Mouse (Mus musculus): Measurements from ENCODE around the gene Gsta3. TPM values are rescaled to one million over a fixed set of nuclear protein-coding genes. Genes with fewer than 3 reads are reported as not detected.
"Not testable (repeated sequence)": the region's sequence is repeated elsewhere in the genome, so short reads cannot be mapped to it uniquely, and the experiment has no call there.

Gsta3 gene
- polyA plus RNA-seq, 1 experiment from 2014 or later: 0.62 TPM

GRCm38 (mm10) chr1:21259981-21260380, 19.6 kb downstream of the Gsta3 start:
- DNase-seq (ENCODE audit: low spot score); H3K36me3 ChIP-seq (ENCODE audit: control insufficient read depth, insufficient read depth, low read length); H3K9ac ChIP-seq (ENCODE audit: low read depth, low read length); H3K27ac ChIP-seq (ENCODE audit: low read depth, low read length); H3K4me3 ChIP-seq (ENCODE audit: low read depth, low read length); ATAC-seq (replicated peaks; ENCODE audit: low FRiP score); H3K27me3 ChIP-seq (replicated peaks; ENCODE audit: control insufficient read depth, insufficient read depth, low read length); H3K4me1 ChIP-seq (replicated peaks; ENCODE audit: control insufficient read depth, insufficient read depth, low read length); H3K4me2 ChIP-seq; H3K9me3 ChIP-seq (ENCODE audit: control insufficient read depth, low read length): not testable (repeated sequence)
- 76% methylated on average over 8 of the region's 8 CpGs for WGBS

DNA sequence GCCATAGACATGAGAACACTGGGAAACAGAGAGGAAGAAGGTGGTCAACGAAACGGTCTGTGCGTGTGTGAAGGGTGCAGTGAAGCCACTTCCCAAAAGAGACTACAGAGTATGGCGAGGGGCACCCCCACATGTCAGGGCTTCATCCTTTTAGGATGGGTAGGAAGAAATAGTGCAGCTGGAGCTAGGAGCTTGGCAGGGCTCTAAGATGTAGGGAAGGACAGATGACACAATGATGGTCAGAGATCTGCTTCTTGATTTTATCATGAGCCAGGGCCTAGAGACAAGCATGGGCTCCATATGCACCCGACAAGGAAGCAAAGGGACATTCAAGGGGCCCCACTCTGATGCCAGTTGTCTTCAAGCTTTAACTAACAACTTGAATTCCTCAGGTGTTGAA, 22.0 kb downstream of the Gsta3 start:
- Histone ChIP-seq H3K27ac (ENCODE audit: low read depth, low read length) (no peak overlapping the region), H3K4me3 (ENCODE audit: low read depth, low read length) (no peak overlapping the region), H3K4me1 (replicated peaks; ENCODE audit: control insufficient read depth, insufficient read depth, low read length) (no peaks in the 10 kb centered on the region), H3K9ac (ENCODE audit: low read depth, low read length) (no peak overlapping the region), H3K9me3 (ENCODE audit: control insufficient read depth, low read length) (no peaks in the 10 kb centered on the region), H3K36me3 (ENCODE audit: control insufficient read depth, insufficient read depth, low read length) (no peaks in the 10 kb centered on the region), H3K4me2 (no peak overlapping the region), H3K27me3 (replicated peaks; ENCODE audit: control insufficient read depth, insufficient read depth, low read length) (no peaks in the 10 kb centered on the region)
- ATAC-seq (replicated peaks; ENCODE audit: low FRiP score) (no peak), DNase-seq (ENCODE audit: low spot score) (no peak)
- WGBS: 78% methylated on average over 5 of the region's 5 CpGs

- DNase-seq (ENCODE audit: low spot score): no peak
- WGBS: 76% methylated on average over 4 of the region's 4 CpGs
- H3K9me3 ChIP-seq (ENCODE audit: control insufficient read depth, low read length): no peaks in the 10 kb centered on the region
These were observed 23.6 kb downstream of the Gsta3 start for GRCm38 (mm10) chr1:21263986-21264385.

DNA sequence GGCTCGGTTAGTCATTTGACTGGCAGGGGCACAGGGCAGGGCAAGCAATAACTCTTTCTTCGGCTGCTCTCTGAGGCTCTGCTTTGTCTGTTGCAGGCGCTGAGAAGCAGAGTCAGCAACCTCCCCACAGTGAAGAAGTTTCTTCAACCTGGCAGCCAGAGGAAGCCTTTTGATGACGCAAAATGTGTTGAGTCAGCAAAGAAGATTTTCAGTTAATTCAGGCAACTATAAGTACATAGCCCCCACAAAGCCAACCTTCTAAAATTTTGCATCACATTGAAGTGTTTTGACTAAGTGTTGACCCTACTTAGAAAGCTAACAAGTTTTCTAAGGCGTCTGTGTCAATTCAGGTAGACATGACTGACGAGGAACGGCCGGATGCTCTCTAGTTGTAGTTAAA, 24.4 kb downstream of the Gsta3 start:
- Histone ChIP-seq H3K4me2 (no peak overlapping the region), H3K9ac (ENCODE audit: low read depth, low read length) (no peak overlapping the region), H3K36me3 (ENCODE audit: control insufficient read depth, insufficient read depth, low read length) (no peaks in the 10 kb centered on the region), H3K9me3 (ENCODE audit: control insufficient read depth, low read length) (no peaks in the 10 kb centered on the region), H3K4me3 (ENCODE audit: low read depth, low read length) (no peak overlapping the region), H3K27me3 (replicated peaks; ENCODE audit: control insufficient read depth, insufficient read depth, low read length) (no peaks in the 10 kb centered on the region), H3K27ac (ENCODE audit: low read depth, low read length) (no peak overlapping the region), H3K4me1 (replicated peaks; ENCODE audit: control insufficient read depth, insufficient read depth, low read length) (no peaks in the 10 kb centered on the region)
- 79% methylated on average over 8 of the region's 8 CpGs for WGBS
- ATAC-seq (replicated peaks; ENCODE audit: low FRiP score) (no peak), DNase-seq (ENCODE audit: low spot score) (no peak)

More at GRCm38 (mm10) chr1:21263986-21264385, 23.6 kb downstream of the Gsta3 start:
- H3K4me1 ChIP-seq (replicated peaks; ENCODE audit: control insufficient read depth, insufficient read depth, low read length): no peaks in the 10 kb centered on the region
- no peaks in the 10 kb centered on the region for H3K36me3 ChIP-seq (ENCODE audit: control insufficient read depth, insufficient read depth, low read length)
- H3K27ac ChIP-seq (ENCODE audit: low read depth, low read length): no peak overlapping the region
- no peak overlapping the region for H3K4me2 ChIP-seq
- H3K4me3 ChIP-seq (ENCODE audit: low read depth, low read length): no peak overlapping the region
- ATAC-seq (replicated peaks; ENCODE audit: low FRiP score): no peak
- no peak overlapping the region for H3K9ac ChIP-seq (ENCODE audit: low read depth, low read length)
- H3K27me3 ChIP-seq (replicated peaks; ENCODE audit: control insufficient read depth, insufficient read depth, low read length): no peaks in the 10 kb centered on the region

DNA sequence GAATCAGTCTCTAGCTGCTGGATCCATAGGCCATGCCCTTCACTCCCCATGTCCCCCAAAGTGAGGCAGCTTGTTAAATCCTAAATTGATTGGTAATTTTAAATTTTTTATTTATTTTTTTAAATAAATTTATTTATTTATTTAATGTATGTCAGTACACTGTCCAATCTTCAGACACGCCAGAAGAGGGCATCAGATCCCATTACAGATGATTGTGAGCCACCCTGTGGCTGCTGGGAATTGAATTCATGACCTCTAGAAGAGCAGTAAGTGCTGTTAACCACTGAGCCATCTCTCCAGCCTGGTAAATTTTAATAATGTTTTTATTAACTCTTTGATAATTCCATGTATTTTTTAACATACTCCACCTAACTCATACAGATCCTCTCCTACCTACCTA, 26.4 kb downstream of the Gsta3 start:
- DNase-seq (ENCODE audit: low spot score) (no peak), ATAC-seq (replicated peaks; ENCODE audit: low FRiP score) (no peak)
- Histone ChIP-seq H3K4me2 (no peak overlapping the region), H3K36me3 (ENCODE audit: control insufficient read depth, insufficient read depth, low read length) (no peaks in the 10 kb centered on the region), H3K4me1 (replicated peaks; ENCODE audit: control insufficient read depth, insufficient read depth, low read length) (no peaks in the 10 kb centered on the region), H3K27me3 (replicated peaks; ENCODE audit: control insufficient read depth, insufficient read depth, low read length) (no peaks in the 10 kb centered on the region), H3K9ac (ENCODE audit: low read depth, low read length) (no peak overlapping the region), H3K9me3 (ENCODE audit: control insufficient read depth, low read length) (no peaks in the 10 kb centered on the region), H3K27ac (ENCODE audit: low read depth, low read length) (no peak overlapping the region), H3K4me3 (ENCODE audit: low read depth, low read length) (no peak overlapping the region)
- WGBS: 59% methylated on average over 1 of the region's 1 CpGs

GRCm38 (mm10) chr1:21267466-21267865, 27.1 kb downstream of the Gsta3 start:
- DNase-seq (ENCODE audit: low spot score); H3K4me1 ChIP-seq (replicated peaks; ENCODE audit: control insufficient read depth, insufficient read depth, low read length); H3K27ac ChIP-seq (ENCODE audit: low read depth, low read length); H3K36me3 ChIP-seq (ENCODE audit: control insufficient read depth, insufficient read depth, low read length); H3K27me3 ChIP-seq (replicated peaks; ENCODE audit: control insufficient read depth, insufficient read depth, low read length); H3K4me3 ChIP-seq (ENCODE audit: low read depth, low read length); ATAC-seq (replicated peaks; ENCODE audit: low FRiP score); H3K9ac ChIP-seq (ENCODE audit: low read depth, low read length); H3K9me3 ChIP-seq (ENCODE audit: control insufficient read depth, low read length); H3K4me2 ChIP-seq: not testable (repeated sequence)
- 85% methylated on average over 5 of the region's 7 CpGs for WGBS

DNA sequence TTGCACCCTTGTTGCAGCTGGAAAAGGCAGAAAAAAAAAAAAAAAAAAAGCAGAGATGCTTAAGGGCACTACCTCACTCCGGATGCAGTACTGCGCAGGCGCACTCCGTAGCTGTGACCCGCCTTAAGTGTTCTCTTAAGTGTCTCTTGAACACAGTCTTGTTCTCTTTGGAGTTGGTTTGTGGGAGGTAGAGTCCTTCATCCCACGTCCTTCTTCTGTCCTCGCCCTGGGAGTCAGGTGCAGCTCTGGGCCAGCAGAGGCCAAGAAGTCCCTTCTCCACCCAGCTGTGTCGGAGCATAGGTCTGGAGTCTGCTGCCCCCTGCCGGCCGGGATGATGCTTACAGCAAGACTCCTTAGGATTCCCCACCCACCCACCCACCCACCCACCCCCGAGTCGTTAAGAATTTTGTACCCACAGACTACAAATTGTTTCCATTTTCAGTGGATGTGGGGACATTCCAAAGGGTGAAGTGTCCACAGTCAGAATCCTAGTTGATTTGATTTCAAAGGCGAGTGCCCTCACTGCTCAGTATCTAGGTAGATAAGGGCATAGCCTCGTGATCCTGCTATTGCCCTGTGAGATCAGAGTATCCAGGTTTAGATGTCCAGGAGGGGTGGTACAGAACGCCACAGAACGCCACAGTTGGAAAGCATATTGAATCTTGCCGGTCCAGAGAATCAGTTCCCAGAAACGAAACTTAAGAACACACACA, 31.1 kb downstream of the Gsta3 start:
- 0 out of 2 replicates have a peak overlapping the region, but pooled peaks have one; percentile 14 for H3K9ac ChIP-seq (ENCODE audit: low read depth, low read length)
- no peaks in the 10 kb centered on the region for H3K4me1 ChIP-seq (replicated peaks; ENCODE audit: control insufficient read depth, insufficient read depth, low read length)
- peak overlapping the region; percentile 26 for H3K4me3 ChIP-seq (ENCODE audit: low read depth, low read length)
- H3K27ac ChIP-seq (ENCODE audit: low read depth, low read length): no peak overlapping the region
- 25% methylated on average over 18 of the region's 18 CpGs for WGBS
- H3K4me2 ChIP-seq: peak overlapping the region; percentile 59
- H3K36me3 ChIP-seq (ENCODE audit: control insufficient read depth, insufficient read depth, low read length): no peaks in the 10 kb centered on the region
- no peaks in the 10 kb centered on the region for H3K9me3 ChIP-seq (ENCODE audit: control insufficient read depth, low read length)
- peak; percentile 69 for ATAC-seq (replicated peaks; ENCODE audit: low FRiP score)
- DNase-seq (ENCODE audit: low spot score): peak; percentile 67
- H3K27me3 ChIP-seq (replicated peaks; ENCODE audit: control insufficient read depth, insufficient read depth, low read length): 0 out of 2 replicates have a peak, but pooled peaks cover 3% of the 10 kb centered on the region

GRCm38 (mm10) chr1:21272056-21272431, 31.7 kb downstream of the Gsta3 start:
- no peak; the same call in 1 of the 2 replicates for ATAC-seq (replicated peaks; ENCODE audit: low FRiP score)
- no peak for DNase-seq (ENCODE audit: low spot score)

GRCm38 (mm10) chr1:21273091-21273490, 32.7 kb downstream of the Gsta3 start:
- WGBS: 85% methylated on average over 6 of the region's 6 CpGs
- no peaks in the 10 kb centered on the region for H3K9me3 ChIP-seq (ENCODE audit: control insufficient read depth, low read length)
- no peaks in the 10 kb centered on the region for H3K4me1 ChIP-seq (replicated peaks; ENCODE audit: control insufficient read depth, insufficient read depth, low read length)
- H3K4me2 ChIP-seq: no peak overlapping the region
- no peak overlapping the region for H3K4me3 ChIP-seq (ENCODE audit: low read depth, low read length)
- 0 out of 2 replicates have a peak, but pooled peaks cover 3% of the 10 kb centered on the region for H3K27me3 ChIP-seq (replicated peaks; ENCODE audit: control insufficient read depth, insufficient read depth, low read length)
- ATAC-seq (replicated peaks; ENCODE audit: low FRiP score): no peak
- DNase-seq (ENCODE audit: low spot score): no peak
- H3K27ac ChIP-seq (ENCODE audit: low read depth, low read length): no peak overlapping the region
- H3K36me3 ChIP-seq (ENCODE audit: control insufficient read depth, insufficient read depth, low read length): no peaks in the 10 kb centered on the region
- H3K9ac ChIP-seq (ENCODE audit: low read depth, low read length): no peak overlapping the region

More at GRCm38 (mm10) chr1:21272056-21272431, 31.7 kb downstream of the Gsta3 start:
- peak overlapping the region; percentile 59 for H3K4me2 ChIP-seq
- H3K27me3 ChIP-seq (replicated peaks; ENCODE audit: control insufficient read depth, insufficient read depth, low read length): 0 out of 2 replicates have a peak, but pooled peaks cover 3% of the 10 kb centered on the region
- H3K4me3 ChIP-seq (ENCODE audit: low read depth, low read length): peak overlapping the region; percentile 26
- no peaks in the 10 kb centered on the region for H3K36me3 ChIP-seq (ENCODE audit: control insufficient read depth, insufficient read depth, low read length)
- 20% methylated on average over 14 of the region's 14 CpGs for WGBS
- no peak overlapping the region for H3K27ac ChIP-seq (ENCODE audit: low read depth, low read length)
- H3K9ac ChIP-seq (ENCODE audit: low read depth, low read length): 0 out of 2 replicates have a peak overlapping the region, but pooled peaks have one; percentile 14
- H3K9me3 ChIP-seq (ENCODE audit: control insufficient read depth, low read length): no peaks in the 10 kb centered on the region
- no peaks in the 10 kb centered on the region for H3K4me1 ChIP-seq (replicated peaks; ENCODE audit: control insufficient read depth, insufficient read depth, low read length)

Data from liver, embryonic 11.5 days (tissue).